Mouse (Mus musculus) embryo, embryonic 9.5 days (tissue): ENCODE data around the gene Gm49405.

Source experiments
- DNase-seq: peaks from one replicate; pipeline ENCODE4 v3.0.0-alpha.2; 2017; ENCODE audit errors: extremely low spot score

The Gm49405 gene

GRCm38 (mm10) chr19:4051741-4052515, 51.5 kb downstream of the Gm49405 start:
- DNase-seq: peak; percentile 54

- no peak for DNase-seq
Observed at GRCm38 (mm10) chr19:4052516-4053030, 52.1 kb downstream of the Gm49405 start.

- no peak for DNase-seq
Observed at GRCm38 (mm10) chr19:4054613-4055012, 54.2 kb downstream of the Gm49405 start.
